22 mouse cellular contexts compared by ENCODE assay signal in the genomic region with DNA sequence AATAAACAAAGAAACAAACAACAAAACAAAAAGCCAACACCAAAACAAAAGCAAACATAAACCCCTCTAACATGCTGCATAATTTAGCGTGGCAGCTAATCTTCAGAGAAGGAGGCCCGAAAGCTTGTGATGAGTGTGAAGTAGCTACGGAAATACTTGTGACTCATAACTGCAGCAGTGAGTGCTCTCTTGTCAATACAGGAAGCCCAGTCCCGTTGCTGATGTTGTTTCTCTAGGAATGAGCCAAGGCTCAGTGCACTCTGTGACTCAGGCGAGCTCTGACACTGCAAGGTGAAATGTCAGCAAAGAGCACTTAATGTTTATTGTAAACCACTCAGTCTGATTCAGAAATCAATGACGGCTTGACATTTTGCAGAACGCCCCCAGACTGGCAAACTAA. TPM values are rescaled to one million over a fixed set of nuclear protein-coding genes. Genes with fewer than 3 reads are reported as not detected.
DNase-seq lines count a peak whose midpoint lies in the region; ATAC-seq and TF ChIP-seq lines count a peak whose summit lies in the region.
"Had no signal": no experiment of that assay in that cellular context is flagged by ENCODE, and none has a peak within 500 bp of the region (broad histone marks: within the 10 kb centered on the region; RNA-seq: fewer than 3 reads in every experiment).

No protein-coding gene starts in this region.

- H3K27ac ChIP-seq in layer of hippocampus, adult 2 months = peak overlapping the region; percentile 10; the same call in 1 of the 2 replicates
- no peak overlapping the region for H3K27ac ChIP-seq in forebrain, embryonic 12.5 days
- H3K27ac ChIP-seq: heart, embryonic 10.5 days; hindbrain, embryonic 14.5 days; limb, embryonic 13.5 days; midbrain, embryonic 15.5 days had no signal

- no peaks in the 10 kb centered on the region for H3K9me3 ChIP-seq in forebrain, embryonic 12.5 days
- H3K9me3 ChIP-seq: heart, embryonic 10.5 days; limb, embryonic 13.5 days; megakaryocyte, embryonic 14.5 days; midbrain, embryonic 15.5 days had no signal

- no peak overlapping the region for H3K4me3 ChIP-seq in layer of hippocampus, adult 2 months
- no peak overlapping the region for H3K4me3 ChIP-seq in forebrain, embryonic 12.5 days (replicated peaks)
- H3K4me3 ChIP-seq: heart, embryonic 10.5 days; limb, embryonic 13.5 days; megakaryocyte, embryonic 14.5 days; midbrain, embryonic 15.5 days had no signal

- H3K4me2 ChIP-seq in forebrain, embryonic 12.5 days = no peak overlapping the region
- H3K4me2 ChIP-seq: hindbrain, embryonic 14.5 days; limb, embryonic 13.5 days; midbrain, embryonic 15.5 days had no signal

- H3K27me3 ChIP-seq in forebrain, embryonic 12.5 days = peaks cover 11% of the 10 kb centered on the region; the same call in 1 of the 2 replicates
- H3K27me3 ChIP-seq: midbrain, embryonic 15.5 days had no signal

- no peaks in the 10 kb centered on the region for H3K4me1 ChIP-seq in forebrain, embryonic 12.5 days
- H3K4me1 ChIP-seq: heart, embryonic 10.5 days; limb, embryonic 13.5 days; midbrain, embryonic 15.5 days had no signal

- no peaks in the 10 kb centered on the region for H3K36me3 ChIP-seq in forebrain, embryonic 12.5 days (replicated peaks)
- H3K36me3 ChIP-seq: heart, embryonic 10.5 days; limb, embryonic 13.5 days; midbrain, embryonic 15.5 days had no signal

- no peak for TF ChIP-seq CTCF in layer of hippocampus, adult 2 months (conservative IDR thresholded peaks at IDR 0.05)

- WGBS in forebrain, embryonic 12.5 days = 81% methylated on average over 7 of the region's 7 CpGs

- peak; percentile 99 for ATAC-seq in inflammation-experienced regulatory T-cells, adult 6 months
- no peak for ATAC-seq in forebrain, embryonic 12.5 days (ENCODE audit: low FRiP score)
- ATAC-seq: forebrain, embryonic 14.5 days; midbrain, embryonic 15.5 days had no signal

- no peak for DNase-seq in layer of hippocampus, adult 2 months (ENCODE audit: low spot score in 2 of 2)
- no peak for DNase-seq in layer of hippocampus, postnatal 36 days
- DNase-seq in 416B (ENCODE audit: low read depth) = peak; percentile 81
- DNase-seq in MN1 (ENCODE audit: low spot score) = peak; percentile 14
- no peak for DNase-seq in embryo, embryonic 9.5 days (ENCODE audit: extremely low spot score)
- DNase-seq: cerebellum, adult 9-11 months; gastrocnemius, postnatal 36 days; heart, postnatal 14 days; kidney, adult 2 months; kidney, postnatal 25 days; layer of hippocampus, adult 9-11 months; right cerebral cortex, postnatal 4 days had no signal

- no peak overlapping the region for H3K9ac ChIP-seq in forebrain, embryonic 12.5 days
- H3K9ac ChIP-seq: hindbrain, embryonic 14.5 days; limb, embryonic 13.5 days; midbrain, embryonic 15.5 days had no signal

RNA-seq across cellular contexts. Expression of a gene that starts 7.2 kb away (rescaled TPM):
- 10 to 100 TPM in 1 of 2 experiments, 1 to 10 TPM in 1; 9.0 to 11.2 TPM for total RNA-seq in layer of hippocampus, adult 2 months (2021)
- 10 to 100 TPM; 10.3 to 13.0 TPM for total RNA-seq in layer of hippocampus, postnatal 36 days (2021)
- polyA plus RNA-seq in inflammation-experienced regulatory T-cells, adult 6 months (2017; shearing (Covaris generic)) = not detected
- polyA plus RNA-seq in forebrain, embryonic 12.5 days (2016; fragmentation: Nextera tagmentation; extraction: Ambion mirVana) = not detected in 2 replicates
- total RNA-seq: heart, postnatal 14 days; neutrophil, adult 5-6 weeks had no signal
- polyA plus RNA-seq: limb, embryonic 13.5 days; testis, adult 2 months had no signal

RNA-seq across cellular contexts. Expression of a gene that starts 51.6 kb away (rescaled TPM):
- total RNA-seq in layer of hippocampus, adult 2 months (2021) = 100 to 1,000 TPM; 176 to 179 TPM
- total RNA-seq in layer of hippocampus, postnatal 36 days (2021) = 100 to 1,000 TPM; 159 to 175 TPM
- 10 to 100 TPM; 12.3 to 22.1 (median 15.8) TPM for polyA plus RNA-seq in inflammation-experienced regulatory T-cells, adult 6 months (2017; shearing (Covaris generic))
- 37.5 and 37.8 TPM in 2 replicates for polyA plus RNA-seq in forebrain, embryonic 12.5 days (2016; fragmentation: Nextera tagmentation; extraction: Ambion mirVana)

Comparison
In these comparisons a context has a peak if more than half of its experiments do, and no peak if none do; other contexts are left out.
1. DNase-seq: peak in 416B (single experiment) and MN1 (single experiment); none in layer of hippocampus, adult 2 months (0 of 2), layer of hippocampus, postnatal 36 days (0 of 2) and embryo, embryonic 9.5 days (single experiment).